Mouse (Mus musculus) Patski (cell line): Measurements from ENCODE around the gene Gabre. TPM values are rescaled to one million over a fixed set of nuclear protein-coding genes. Genes with fewer than 3 reads are reported as not detected.

Experiments
- ATAC-seq: fragments of 100-300 bp; one replicate; pipeline ENCODE4 v1.8.0; 2021
- CTCF ChIA-PET: fragments of 350-600 bp; sonication (Branson Sonifier 250); formaldehyde crosslinking; loops from one replicate; lab custom pipeline; 2022; ENCODE audit warnings: inconsistent platforms; lab: Charles Lee
- POLR2A ChIA-PET: fragments of 350-600 bp; sonication (Branson Sonifier 250); formaldehyde crosslinking; loops from one replicate; lab custom pipeline; 2022; ENCODE audit warnings: antibody characterized with exemption, inconsistent platforms; lab: Charles Lee
- DNase-seq: peaks from one replicate; pipeline ENCODE4 v3.0.0-alpha.2; 2011; ENCODE audit warnings: low read depth, low spot score
- H3K27me3 ChIP-seq: fragments of 371-371 bp; one replicate; pipeline ENCODE4 v1.5.1; 2021
- CTCF ChIP-seq: fragments of 100-300 bp; IDR thresholded peaks from one replicate; pipeline ENCODE4 v1.5.1; 2021
- in situ Hi-C: fragments of 300-500 bp; cut with MboI; formaldehyde crosslinking; loops from 3 replicates; pipeline ENCODE4 v1.11.1; 2018; ENCODE audit warnings: low pct_unique_long_range_greater_than_20kb, mixed read lengths
- polyA plus RNA-seq: library from polyadenylated mRNA; unstranded; gene quantifications from one replicate; pipeline ENCODE4 v1.2.3, GENCODE M21; 2021

Gene Gabre
- polyA plus RNA-seq = 2.5 TPM

DNA sequence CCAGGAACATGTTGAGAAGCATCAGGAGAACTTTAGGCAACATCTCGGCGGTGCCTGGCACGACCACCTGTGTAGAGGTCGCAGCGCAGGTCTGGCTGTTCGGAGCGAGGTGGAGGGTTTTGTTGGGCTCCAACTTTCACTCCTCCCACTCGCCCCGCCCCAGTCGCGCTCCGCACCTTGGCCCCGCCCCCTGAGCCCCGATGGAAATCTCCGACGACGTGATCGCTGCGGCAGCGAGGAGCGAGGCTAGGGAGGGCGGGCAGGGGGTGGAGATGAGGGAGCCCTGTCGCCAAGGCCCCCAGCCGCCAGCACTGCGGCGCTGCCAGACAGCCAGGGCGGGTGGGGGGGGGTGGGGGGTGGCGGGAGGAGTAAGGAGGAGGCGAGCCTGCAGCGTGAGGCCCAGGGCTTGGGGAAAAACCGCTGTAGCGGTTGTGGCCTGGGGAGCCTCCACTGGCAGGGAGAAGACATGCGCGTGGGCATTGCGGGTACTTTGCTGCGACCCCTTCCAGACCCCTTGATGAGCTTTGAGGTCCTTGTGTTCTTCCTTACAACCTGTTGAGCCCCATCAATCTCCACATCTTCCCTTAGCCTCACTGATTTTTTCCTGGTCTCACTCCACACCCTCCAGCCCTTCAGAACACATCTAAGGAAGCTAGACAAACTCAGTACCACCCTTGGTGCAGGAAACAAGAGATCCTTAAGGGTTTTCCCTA, at the start of gene Gabre:
Gene Gabre (minus strand): TSS at position 145 of the 713 bp plus-strand sequence.
- CTCF ChIA-PET = no interaction called here
- POLR2A ChIA-PET = no interaction called here
- no peak for TF ChIP-seq CTCF
- ATAC-seq (peak; percentile 79), DNase-seq (no peak)
- in situ Hi-C loops = no loop called here
- H3K27me3 ChIP-seq = peaks cover 2% of the 10 kb centered on the region

DNA sequence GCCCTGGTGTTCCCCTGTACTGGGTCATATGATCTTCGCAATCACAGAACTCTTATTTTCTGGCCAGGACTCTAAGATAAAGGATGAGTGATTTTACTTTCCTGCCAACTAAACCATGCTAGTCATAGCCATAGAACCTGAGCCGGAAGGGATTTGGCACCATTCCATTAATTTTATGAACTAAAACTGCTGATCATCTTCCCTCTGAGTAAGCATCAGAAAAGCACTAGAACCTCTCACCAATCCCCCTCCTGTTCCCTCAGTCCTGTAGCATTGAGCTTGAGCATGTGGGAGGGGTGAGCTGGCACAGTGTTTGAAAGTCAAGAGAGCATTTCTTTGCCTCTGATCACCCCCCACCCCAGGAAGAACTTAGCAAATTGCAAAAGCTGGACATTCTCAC, 23.2 kb upstream of the Gabre start:
- ATAC-seq (peak; percentile 79), DNase-seq (peak; percentile 57)
- peaks cover 20% of the 10 kb centered on the region for H3K27me3 ChIP-seq
- in situ Hi-C loops = no loop called here
- CTCF ChIA-PET = no interaction called here
- POLR2A ChIA-PET = no interaction called here
- TF ChIP-seq CTCF = no peak

- POLR2A ChIA-PET = no interaction called here
These were observed 715 bp upstream of the Gabre start for GRCm38 (mm10) chrX:72275372-72275663.

DNA sequence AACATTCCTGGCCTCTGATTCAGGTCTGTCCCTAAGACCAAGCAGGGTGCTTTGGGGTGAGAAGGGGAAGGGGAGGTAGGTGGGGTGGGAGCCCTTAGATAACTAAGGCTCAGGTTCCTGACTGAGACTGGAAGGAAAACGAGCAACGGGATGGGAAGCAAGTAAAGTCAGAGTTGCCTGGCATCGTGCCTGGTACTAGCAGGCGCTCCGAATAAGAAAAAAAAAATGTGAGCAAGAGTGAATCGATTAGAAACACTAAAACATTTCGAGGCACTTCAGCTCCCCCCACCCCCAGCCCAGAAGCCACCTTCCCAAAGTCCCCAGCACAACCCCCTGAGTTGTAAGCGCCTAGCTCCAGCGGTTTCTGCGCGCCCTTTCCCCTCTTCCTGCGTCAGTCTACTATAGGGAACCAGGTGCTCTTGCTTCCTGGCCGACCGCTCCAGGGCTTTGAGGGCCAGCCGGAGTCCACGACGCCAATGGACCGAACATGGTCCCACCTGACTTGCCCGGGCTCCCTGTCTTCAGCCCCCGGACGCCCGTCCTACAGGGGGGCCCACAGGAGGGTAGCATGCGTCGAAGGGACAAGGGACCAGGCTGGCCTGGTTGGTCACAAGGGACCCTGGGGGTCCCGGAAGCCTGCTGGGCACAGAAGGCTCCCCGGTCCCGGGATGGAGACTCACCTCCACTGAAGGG, 491 bp downstream of the Gabre start:
- peaks cover 2% of the 10 kb centered on the region for H3K27me3 ChIP-seq
- POLR2A ChIA-PET = no interaction called here
- ATAC-seq (peak; percentile 55), DNase-seq (no peak)
- no peak for TF ChIP-seq CTCF
- in situ Hi-C loops = no loop called here
- CTCF ChIA-PET = no interaction called here

More at GRCm38 (mm10) chrX:72275372-72275663, 715 bp upstream of the Gabre start:
- in situ Hi-C loops = no loop called here
- H3K27me3 ChIP-seq = peaks cover 2% of the 10 kb centered on the region
- no peak for DNase-seq
- peak; percentile 28 for ATAC-seq
- TF ChIP-seq CTCF = no peak
- CTCF ChIA-PET = no interaction called here

DNA sequence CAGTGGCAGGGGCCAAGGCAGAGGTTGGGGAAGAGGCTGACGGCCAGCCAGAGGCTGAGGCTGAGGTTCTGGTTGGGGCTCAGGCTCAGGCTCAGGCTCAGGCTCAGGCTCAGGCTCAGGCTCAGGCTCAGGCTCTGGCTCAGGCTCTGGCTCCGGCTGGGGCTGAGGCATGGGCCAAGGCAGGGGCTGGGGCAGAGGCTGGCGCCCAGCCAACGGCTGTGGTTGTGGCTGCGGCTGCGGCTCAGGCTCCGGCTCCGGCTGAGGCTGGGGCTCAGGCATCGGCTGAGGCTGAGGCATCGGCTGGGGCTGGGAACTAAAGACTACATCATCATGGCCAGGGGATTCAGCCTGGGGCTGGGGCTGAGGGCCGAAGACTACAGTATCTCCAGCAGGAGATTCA, 4.0 kb downstream of the Gabre start:
- peaks cover 15% of the 10 kb centered on the region for H3K27me3 ChIP-seq
- TF ChIP-seq CTCF = no peak
- ChIA-PET POLR2A (no interaction called here), CTCF (no interaction called here)
- in situ Hi-C loops = no loop called here
- ATAC-seq = no peak
- no peak for DNase-seq

DNA sequence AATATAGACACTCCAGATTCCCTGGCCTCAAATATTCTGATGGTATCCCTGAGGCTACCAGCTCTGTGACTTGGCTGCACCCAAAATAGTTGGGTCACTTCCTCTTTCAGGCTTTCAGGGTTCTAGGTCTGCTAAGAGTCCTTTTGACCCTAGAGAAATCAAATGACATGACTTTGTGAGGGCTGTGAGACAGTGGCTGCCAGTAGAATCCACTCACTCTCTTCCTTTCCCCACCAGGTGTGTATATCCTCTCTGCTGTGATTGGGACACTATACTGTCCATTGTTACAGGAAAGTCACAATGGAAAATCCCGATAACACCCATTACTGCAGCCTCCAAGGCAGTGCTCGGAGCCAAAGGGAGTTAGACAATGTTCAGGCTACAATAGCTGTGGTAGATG, 52.9 kb downstream of the Gabre start, which contains the start of gene Magea4:
Gene Magea4 (plus strand): TSS at position 301 of the 400 bp plus-strand sequence.
- no peak for TF ChIP-seq CTCF
- ATAC-seq (no peak), DNase-seq (no peak)
- ChIA-PET CTCF (no interaction called here), POLR2A (no interaction called here)
- no peaks in the 10 kb centered on the region for H3K27me3 ChIP-seq
- in situ Hi-C loops = no loop called here

Other genes with a start within 250 kb of the Gabre start
- not detected for gene Magea4, start 52.8 kb downstream of the Gabre start, polyA plus RNA-seq
- not detected for gene Magea10, start 112.1 kb upstream of the Gabre start, polyA plus RNA-seq